Mouse (Mus musculus) telencephalon, adult 2 months (tissue): ENCODE measurements at regions not wholly inside any gene's neighbourhood (a gene's known extent, or its start where the extent isn't known, plus 50 kb on each side); places are given as distances from the start of the nearest gene placed in this dataset.
"Not testable (repeated sequence)": the region's sequence is repeated elsewhere in the genome, so short reads cannot be mapped to it uniquely, and the experiment has no call there.

ENCODE experiments used
- DNase-seq: peaks from one replicate; pipeline ENCODE4 v3.0.0-alpha.2; 2011; ENCODE audit warnings: low read depth, low spot score

DNA sequence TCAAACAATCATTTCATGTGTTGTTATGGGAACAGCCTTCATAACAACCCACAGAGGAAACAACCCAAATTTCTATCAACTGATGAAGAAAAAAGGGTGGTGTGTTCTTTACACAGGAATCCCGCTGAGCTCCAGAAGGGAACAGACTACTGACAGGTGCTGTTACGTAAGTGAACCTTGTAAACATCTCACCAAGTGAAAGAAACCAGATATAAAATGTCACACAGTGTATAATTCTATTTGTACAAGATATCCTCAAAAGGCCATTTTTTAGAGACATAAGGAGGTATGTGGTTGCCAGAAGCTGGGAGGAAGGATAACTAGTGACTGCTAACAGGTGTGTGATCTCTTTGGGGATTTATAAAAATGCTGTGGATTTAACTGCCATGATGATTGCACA, 119.9 kb downstream of the Plod2 start:
- no peak for DNase-seq

DNA sequence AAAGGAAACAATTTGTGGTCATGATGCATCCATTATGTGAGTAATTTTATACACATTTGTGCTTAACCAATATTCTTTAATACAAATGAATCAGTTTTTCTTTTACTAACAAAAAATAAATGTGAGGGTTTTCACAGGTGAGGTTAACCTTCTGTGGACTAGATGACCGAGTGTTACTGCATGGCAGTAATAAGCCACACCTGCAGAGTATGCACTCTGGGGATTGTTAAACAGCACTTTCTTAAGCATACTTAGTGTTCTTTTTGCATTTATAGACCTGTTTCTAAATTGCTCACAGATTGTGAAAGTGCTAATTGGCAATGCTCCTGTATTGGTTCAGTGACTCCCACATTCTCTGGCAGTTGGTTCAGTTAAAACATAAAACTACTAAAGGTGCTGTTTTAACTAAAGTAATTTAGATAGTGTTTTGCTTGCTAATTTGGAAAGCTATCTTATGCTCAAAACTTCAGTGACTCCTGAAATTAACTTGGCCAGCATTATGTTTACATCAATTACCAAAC, 125.4 kb downstream of the Plod2 start:
- DNase-seq, result peak; percentile 67

DNA sequence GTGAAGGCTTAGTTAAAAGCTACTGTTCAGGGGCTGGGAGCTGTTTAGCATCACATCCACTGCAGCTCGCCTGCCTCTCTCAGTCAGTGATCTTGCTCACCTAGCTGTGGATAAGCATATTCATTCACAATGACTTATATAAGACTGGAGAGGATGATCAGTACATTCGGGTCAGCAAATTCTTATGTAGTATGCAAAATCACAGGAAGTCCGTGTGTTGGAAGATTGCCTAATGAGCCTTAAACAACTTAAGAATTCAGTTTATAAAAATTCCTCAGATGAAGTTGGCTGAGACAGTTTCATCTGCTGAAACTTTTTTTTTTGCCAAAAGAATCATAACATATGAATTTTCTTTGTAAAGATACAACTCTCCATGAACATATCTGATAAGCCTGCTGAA, 129.9 kb downstream of the Plod2 start:
- DNase-seq, result no peak

DNA sequence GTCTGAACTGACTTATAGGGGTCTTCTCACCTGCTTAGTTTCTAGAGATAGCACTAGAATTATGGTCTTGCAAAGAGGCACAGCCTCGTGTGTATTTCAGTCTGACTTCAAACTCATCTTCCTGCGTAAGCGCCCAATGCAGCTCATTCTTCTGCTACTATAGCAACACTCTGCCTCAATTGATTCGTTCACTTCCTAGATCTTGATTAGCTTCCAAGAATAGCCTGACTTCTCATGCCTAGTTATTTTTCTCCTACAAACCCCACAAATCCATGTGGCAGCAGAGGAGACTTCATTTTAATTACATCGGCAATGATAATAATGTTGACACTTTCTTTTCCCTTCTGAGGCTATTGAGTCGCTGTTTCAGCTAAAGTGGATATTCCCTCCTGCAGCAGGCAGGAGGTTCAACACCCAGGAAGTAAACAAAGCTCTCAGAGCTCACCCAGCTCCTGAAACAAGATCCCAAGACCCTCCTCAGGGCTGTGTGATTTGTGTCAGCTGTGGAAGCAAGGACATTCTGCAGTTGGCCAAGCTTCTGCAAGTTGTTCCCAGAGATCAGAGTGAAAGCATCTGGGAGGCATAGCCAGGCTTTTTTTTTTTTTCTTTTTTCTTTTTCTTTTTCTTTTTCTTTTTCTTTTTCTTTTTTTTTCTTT, 152.5 kb downstream of the Plod2 start:
- DNase-seq, result peak; percentile 65

DNA sequence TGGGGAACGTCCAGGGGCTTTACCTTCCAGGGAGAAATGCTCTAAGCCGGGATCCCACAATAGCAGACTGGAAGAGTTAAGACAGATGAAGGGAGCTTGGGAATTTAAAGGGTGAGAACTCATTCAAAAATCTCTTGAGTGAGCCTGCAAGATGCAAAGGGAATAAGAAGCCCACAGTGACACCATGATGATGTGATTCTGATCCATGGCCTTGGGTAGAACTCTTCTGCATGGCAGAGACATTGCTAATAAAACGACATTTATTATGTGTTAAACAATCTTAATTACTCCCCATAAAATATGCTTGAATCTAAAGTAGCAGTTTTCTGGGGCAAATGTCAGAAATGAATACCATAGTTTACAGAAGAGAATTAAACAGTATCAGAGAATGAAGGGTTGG, 155.9 kb downstream of the Plod2 start:
- no peak for DNase-seq

DNA sequence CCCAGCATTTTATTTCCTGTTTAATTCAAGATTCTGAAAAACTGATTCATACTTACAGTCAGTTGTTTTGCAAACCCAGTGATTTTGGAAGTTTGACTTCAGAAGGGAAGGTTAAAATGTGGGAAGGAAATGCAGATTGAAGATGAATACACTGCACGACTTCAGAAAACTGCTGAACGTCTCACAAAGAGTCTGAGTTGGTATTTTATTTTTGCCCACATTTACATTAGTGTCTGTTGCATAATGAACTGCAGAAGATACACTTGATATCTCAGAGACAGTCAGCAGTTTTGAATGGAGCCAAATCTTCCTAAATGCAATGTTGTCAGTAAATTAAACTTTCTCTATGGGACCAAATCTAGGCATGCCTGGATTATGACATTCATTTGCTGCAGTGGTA, 162.7 kb downstream of the Plod2 start:
- DNase-seq, result no peak

DNA sequence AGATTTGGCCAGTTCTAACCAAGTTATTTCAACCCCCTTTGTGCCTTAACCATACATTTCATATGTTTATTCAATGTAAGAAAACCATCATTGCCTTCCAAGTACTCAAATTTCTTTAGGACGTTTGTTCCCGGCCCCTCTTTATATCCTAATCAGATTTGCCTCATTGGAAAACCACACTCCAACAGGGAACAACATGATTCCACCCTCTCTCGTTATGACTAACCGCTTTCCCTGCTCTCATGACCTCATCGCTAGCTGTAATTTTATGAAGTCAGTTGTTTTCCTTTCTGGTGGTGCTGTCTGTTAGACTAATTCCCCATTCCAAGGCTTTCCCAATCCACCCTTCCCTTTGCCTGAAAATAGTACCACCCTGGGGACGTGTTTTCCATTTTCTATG, 165.0 kb downstream of the Plod2 start:
- no peak for DNase-seq

DNA sequence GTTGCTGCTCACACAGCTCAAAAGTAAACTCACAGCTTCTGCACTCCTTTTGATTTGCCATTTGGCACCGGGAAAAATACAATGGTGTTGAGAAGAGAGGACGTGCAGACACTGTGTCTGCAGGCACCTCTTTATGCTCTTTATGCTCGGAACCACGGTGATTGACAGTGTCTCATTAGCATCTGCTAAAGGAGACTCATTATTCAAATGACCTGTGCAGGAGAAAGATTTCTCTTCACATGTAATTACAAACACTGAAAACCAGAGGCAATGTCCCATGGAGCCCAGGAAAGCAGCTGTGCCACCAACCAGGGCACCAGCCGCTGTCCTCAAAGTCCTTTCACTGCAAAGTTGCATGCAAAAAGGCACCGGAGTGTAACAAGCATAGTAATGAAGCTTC, 175.2 kb downstream of the Plod2 start:
- DNase-seq, result no peak

DNA sequence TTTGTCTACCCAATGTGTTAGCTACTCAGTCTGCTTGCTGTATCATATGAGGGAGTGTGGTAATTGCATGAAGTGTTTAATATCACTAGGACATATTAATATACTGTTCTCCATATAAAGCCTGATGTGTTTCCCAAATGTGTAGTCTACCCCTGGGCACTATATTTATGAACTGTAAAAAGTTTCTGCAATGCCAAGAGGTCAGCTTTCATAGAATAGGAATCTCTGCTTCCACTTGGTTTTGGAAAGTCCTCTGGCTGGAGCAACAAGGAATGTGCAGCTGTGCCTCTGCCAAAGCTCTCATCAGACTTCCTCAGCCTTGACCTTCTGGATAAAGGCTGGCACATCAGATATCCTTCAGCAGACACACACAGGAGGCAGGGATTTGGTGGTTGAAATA, 176.3 kb downstream of the Plod2 start:
- no peak for DNase-seq

DNA sequence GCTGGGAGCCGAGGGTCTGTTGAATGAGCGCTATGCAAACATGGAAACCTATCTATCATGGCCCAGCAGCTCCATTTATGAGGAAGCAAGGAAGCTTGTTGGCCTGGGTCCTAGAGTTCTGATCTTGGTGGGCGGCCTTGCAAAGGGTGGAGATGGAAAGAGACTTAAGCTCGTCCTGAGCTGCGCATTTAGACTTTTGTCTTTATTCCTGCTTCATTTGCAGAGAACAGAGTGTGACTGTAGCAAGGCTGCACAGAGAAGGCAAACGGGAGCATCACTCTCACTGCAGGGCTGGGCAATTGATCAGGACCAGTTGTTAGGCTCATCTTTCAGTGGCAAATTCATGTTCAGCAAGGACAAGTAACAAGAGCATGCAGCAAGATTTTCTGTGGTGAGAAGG, 177.2 kb downstream of the Plod2 start:
- no peak for DNase-seq

DNA sequence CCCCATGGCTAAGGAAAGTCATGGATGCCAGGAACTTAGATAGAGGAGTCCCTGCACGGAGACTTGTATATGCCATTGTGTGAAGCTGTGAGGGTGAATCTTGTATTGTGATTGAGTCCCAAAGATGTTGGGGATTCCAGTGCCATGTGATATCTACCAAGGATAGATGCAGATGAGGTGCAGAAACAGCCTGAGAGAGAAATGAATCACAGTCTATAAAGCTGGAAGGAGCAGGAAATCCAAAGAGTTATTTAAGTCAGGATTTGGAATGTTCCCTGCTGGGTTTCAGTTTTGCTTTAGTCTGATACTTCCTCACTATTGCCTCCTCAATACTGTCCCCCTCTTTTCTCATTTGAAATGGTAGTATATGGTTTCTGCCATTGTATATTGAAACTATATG, 186.8 kb downstream of the Plod2 start:
- DNase-seq, result no peak

DNA sequence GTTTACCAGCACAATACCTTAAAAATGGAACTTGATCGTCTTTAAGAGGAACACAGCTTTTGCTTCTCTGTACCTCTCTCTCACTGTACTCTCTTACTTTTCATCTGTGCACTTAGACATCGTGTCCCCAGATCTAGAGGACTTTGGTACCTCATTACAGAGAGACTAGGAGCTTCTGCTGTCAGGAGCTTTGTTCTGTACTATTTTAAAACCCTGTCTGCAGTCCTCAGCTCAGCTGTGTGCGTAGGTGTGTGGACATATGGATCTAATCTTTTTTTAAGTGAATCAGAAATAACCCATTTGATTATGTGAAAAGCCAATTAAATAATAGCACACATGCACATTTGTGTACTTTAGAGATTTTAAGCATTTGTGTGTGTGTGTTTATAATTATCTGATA, 189.4 kb downstream of the Plod2 start:
- DNase-seq, result peak; percentile 92

DNA sequence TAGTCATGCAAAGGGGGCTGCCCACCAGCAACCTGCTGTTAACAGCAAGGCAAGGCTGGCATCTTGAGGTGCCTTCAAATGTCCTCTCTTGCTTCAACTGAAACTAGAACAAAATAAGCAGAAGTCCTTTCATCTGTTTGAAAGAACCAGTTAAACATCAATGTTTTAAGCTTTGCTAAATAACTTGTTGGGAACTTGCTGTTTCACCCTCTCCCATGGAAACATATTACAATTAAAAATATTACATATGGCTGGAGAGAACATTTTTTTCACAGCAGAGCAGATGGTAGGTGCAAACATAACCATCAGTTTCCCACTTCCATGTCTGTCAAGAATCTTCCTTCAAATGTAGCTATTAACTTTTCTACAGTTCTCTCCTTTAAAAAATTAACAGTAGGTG, 225.5 kb downstream of the Plod2 start:
- DNase-seq, result peak; percentile 57

DNA sequence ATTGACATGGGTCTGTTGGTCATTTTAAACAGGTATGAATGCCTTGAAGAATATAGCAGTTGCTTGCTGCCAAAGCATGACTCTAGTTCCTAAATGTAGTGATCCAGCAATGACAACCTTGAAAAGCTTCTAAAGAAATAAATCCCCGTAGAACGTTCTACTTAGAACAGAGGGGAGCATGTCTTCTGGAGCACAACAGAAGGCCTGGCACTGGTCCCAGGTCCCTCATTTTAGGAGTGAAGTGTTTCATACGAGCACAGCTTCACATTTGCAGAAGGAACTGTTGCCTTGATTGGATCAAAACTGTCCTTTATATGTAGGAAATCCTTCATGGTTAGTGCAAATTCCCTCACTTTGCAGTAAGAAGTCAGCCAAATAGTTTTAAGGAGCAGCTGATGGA, 226.4 kb downstream of the Plod2 start:
- DNase-seq, result peak; percentile 54

DNA sequence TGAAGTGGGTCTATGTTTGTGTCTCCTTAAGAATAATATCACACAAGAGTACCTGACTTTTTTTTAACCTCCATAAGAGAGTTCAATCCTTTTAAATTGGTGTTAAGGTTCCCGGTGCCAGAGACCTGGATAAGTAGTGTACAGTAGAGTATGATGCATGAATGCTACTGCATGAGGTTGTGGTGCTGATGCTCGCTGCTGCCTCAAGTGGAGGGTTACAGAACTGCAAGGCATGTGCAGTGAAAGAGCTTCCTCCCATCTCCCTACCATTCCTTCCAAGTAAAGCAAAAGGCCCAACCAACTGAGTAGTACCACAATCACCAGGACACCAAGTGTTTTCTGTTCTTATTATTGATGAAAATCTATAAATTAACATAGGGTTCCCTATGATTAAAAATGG, 227.5 kb downstream of the Plod2 start:
- DNase-seq, result no peak

DNA sequence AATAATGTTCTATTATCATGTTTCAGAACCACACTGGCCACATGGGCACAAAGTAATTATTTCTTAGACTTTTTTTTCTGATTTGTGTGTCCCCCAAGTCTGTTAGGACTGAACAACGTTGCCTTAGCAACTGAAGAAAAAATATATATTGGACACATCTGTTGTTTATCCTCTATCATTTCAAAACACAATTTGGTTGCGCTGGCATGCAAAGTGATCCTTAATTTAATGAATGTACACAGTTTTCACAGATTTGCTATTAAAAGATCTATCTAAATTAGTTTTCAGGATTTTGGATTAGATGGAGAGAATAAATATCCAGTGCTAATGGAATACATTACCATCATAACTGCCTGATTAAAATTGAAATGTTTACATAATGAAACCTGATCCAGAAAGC, 229.0 kb downstream of the Plod2 start:
- DNase-seq, result no peak

DNA sequence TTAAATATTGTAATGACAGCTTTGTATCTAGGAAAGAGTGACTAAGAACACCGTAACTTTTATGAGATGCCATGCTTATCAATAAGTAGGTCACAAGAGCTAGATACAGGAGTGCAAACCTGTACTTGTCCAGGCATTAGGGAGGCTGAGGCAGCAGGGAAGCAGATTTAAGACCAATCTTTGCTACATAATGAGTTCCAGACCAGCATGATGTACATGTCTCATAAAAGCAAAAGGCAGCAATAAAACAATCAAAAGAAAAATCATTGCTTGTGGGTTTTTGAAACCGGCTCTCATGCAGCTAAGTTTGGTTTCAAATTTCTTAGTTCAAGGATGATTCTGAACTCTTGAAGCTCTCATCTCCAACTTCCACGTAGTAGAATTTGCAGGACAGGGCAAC, 229.7 kb downstream of the Plod2 start:
- DNase-seq, result no peak

DNA sequence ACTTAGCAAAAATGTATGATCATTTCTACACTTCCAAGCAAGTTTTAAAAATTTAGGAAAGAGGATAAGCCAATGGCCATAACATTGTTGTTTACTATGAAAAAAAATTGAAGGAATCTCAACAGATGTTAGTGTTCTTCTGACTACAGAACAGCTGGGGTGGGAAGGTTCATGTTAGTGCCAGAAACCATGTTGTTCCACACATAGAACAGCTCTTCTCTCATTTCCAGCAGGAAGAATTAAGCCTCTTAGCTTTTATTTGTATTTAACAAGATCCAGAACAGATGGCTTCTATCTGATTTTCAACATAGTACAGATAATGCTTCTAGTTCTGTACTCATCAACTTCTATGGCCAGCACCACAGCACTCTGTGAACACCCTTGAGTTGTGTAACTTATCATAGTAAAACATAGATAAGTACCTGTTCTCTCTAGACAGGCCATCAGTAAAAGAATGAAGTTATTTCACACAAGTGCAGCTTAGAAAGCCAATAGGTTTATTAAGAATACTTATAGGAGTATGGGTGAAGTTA, 241.0 kb downstream of the Plod2 start:
- DNase-seq, result no peak

DNA sequence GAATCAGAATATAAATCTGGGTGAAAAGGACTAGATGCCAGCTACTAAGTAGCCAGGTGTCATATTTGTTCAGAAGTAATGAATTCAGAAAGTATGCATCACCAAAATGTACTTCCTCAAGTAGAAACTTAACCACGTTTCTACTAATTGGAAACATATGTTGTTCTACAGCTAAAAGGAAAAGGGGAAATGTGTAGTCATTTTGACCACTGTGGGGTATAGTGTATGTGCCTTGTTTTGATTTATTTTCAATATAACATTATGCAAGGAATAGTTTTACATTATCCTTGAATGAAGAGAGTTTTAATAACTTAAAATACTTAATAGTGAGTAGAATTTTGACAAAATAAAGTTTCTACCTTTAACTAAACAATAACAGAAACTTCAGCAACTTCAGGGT, 257.7 kb downstream of the Plod2 start:
- no peak for DNase-seq

DNA sequence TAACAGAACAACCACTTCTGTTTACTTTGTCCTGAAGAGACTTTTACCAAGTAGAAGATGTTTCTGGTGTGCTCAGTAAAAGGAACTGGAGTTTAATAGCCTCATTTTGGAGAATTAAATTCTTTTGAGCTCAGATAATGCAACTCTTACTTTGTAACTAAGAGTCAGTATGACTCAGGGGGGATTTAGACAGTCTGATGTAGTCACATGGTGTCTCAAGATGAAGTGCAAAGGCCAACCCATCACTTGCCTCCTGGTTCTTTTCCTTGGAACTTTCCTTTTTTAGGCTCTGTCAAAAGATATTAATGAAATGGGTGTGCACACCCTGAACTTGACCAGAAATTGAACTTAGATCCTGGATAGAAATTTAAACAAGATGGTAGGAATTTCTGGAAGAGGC, 267.4 kb downstream of the Plod2 start:
- DNase-seq, result no peak

DNA sequence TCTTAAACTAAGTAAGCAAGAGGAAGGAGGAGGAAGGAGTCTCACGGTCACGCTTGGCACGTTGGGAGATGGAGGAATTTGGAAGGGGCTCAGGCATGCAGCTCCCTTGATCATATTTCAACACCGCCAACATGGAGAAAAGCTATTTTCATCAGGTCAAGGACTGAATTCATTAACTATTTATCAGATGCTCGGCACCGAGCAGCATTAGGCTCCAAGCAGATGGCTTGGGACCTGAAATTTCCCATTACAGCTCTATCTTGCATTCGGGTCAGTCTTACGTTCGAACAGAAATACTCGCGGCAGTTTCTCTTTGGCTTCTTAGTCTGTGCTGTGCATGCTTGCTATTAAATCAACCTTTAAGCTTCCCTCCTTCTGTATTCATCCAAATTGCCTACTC, 278.7 kb downstream of the Plod2 start:
- no peak for DNase-seq

DNA sequence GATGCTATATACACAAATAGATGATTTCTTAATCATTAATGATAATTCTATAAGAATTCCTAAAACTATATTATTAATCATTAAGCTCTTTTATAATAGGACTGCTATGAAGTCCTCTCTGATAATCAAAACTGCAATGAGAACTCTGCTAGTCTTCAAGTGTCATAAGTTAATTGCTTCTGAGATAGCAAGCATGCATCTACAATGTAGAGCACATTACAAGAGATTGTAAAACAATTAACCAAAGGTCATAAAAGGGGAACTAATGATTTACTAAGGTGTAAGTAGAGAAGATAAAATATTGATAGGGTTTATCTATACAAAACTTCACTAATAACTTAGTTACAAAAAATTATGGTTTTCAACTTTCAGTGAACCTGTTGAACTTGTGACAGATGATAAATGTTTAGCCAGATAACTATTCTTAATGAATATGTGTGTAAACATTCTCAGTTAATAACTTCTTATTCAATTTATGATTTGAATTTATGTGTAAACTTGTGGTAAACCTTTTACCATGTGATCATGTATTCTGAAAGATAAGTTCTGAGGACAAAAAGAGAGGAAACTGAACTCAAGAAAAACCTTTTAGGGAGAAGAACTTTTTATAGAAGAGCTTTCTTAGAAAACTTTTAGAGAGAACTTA, 284.8 kb downstream of the Plod2 start:
- no peak for DNase-seq

DNA sequence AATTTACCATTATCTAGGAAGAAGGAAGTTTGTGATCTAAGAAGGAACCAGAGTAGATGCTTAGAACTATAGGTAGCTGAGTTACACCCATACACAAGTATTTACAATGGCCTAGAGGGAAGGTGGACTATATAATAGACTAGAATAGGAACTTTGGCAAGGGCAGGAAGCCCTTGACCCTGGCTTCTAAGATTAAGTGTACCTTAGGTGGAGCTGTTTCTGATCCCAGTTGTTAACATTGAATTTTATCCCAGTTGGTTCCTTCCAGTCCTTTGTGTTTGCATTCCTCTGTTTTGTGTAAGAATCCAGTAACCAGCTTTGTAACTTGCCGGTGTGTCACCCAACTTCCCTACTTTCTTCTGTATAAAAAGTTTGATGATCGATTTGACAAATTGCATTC, 294.1 kb downstream of the Plod2 start:
- DNase-seq, result not testable (repeated sequence)
